Mouse (Mus musculus) forebrain, embryonic 14.5 days (tissue): ENCODE measurements around the gene Hoxd4. TPM values are rescaled to one million over a fixed set of nuclear protein-coding genes. Genes with fewer than 3 reads are reported as not detected.

ENCODE experiments used
- ATAC-seq: fragments of 200-750 bp; cut with Nextera tagmentation; 2 replicates; pipeline ENCODE4 v1.8.0; 2017; ENCODE audit warnings: mild to moderate bottlenecking, moderate library complexity
- DNase-seq: peaks from one replicate; pipeline ENCODE4 v3.0.0-alpha.2; 2015; ENCODE audit warnings: low spot score
- H3K27ac ChIP-seq: fragments of 300-500 bp; sonication (generic); 2 replicates; pipeline ENCODE4 v1.5.1; 2014; ENCODE audit warnings: low read depth, mild to moderate bottlenecking, control low read depth, low read length, moderate library complexity
- H3K27me3 ChIP-seq: fragments of 300-500 bp; sonication (generic); replicated peaks from 2 replicates; pipeline ENCODE4 v1.6.1; 2014; ENCODE audit warnings: low read length, control low read depth, mixed read lengths; ENCODE audit not compliant: control insufficient read depth, insufficient read depth
- H3K36me3 ChIP-seq: fragments of 300-500 bp; sonication (generic); 2 replicates; pipeline ENCODE4 v1.6.1; 2014; ENCODE audit warnings: low read length, control low read depth; ENCODE audit not compliant: control insufficient read depth, insufficient read depth
- H3K4me1 ChIP-seq: fragments of 300-500 bp; sonication (generic); 2 replicates; pipeline ENCODE4 v1.6.1; 2014; ENCODE audit warnings: antibody characterized with exemption, low read length, control low read depth; ENCODE audit not compliant: control insufficient read depth, insufficient read depth
- H3K4me2 ChIP-seq: fragments of 300-500 bp; sonication (generic); 2 replicates; pipeline ENCODE4 v1.6.1; 2014; ENCODE audit warnings: mild to moderate bottlenecking, control low read depth, low read length
- H3K4me3 ChIP-seq: fragments of 300-500 bp; sonication (generic); 2 replicates; pipeline ENCODE4 v1.5.1; 2014; ENCODE audit warnings: low read depth, low read length, control low read depth
- H3K9ac ChIP-seq: fragments of 300-500 bp; sonication (generic); 2 replicates; pipeline ENCODE4 v1.6.1; 2014; ENCODE audit warnings: mild to moderate bottlenecking, low read length, control low read depth, moderate library complexity
- H3K9me3 ChIP-seq: fragments of 300-500 bp; sonication (generic); replicated peaks from 2 replicates; pipeline ENCODE4 v1.6.1; 2016; ENCODE audit warnings: low read length, control low read depth, mixed read lengths; ENCODE audit not compliant: control insufficient read depth
- WGBS: fragments of 180-500 bp; shearing (Covaris S2); extraction: QIAGEN DNeasy Blood & Tissue Kit; methylation state at CpG from one replicate; pipeline ENCODE4 v1.1.7; 2014; 5-methylcytosine and 5-hydroxymethylcytosine counted together
- polyA plus RNA-seq: library from polyadenylated mRNA; unstranded; fragments of >200 nt; fragmentation: Nextera tagmentation; extraction: Ambion mirVana; gene quantifications from 2 replicates; pipeline ENCODE4 v1.2.1, GENCODE M21; 2014

The Hoxd4 gene
- polyA plus RNA-seq, 1 experiment from 2014 or later = not detected

GRCm38 (mm10) chr2:74720384-74720783 is 8.7 kb downstream of the Hoxd4 start:
- WGBS = 6% methylated on average over 2 of the region's 2 CpGs
- H3K9me3 ChIP-seq = no peaks in the 10 kb centered on the region
- H3K4me1 ChIP-seq = no peaks in the 10 kb centered on the region
- no peak overlapping the region for H3K4me2 ChIP-seq
- no peak overlapping the region for H3K4me3 ChIP-seq
- H3K36me3 ChIP-seq = no peaks in the 10 kb centered on the region
- H3K27me3 ChIP-seq = peaks cover 99% of the 10 kb centered on the region
- ATAC-seq (no peak), DNase-seq (no peak)
- H3K27ac ChIP-seq = no peak overlapping the region
- H3K9ac ChIP-seq = no peak overlapping the region

DNA sequence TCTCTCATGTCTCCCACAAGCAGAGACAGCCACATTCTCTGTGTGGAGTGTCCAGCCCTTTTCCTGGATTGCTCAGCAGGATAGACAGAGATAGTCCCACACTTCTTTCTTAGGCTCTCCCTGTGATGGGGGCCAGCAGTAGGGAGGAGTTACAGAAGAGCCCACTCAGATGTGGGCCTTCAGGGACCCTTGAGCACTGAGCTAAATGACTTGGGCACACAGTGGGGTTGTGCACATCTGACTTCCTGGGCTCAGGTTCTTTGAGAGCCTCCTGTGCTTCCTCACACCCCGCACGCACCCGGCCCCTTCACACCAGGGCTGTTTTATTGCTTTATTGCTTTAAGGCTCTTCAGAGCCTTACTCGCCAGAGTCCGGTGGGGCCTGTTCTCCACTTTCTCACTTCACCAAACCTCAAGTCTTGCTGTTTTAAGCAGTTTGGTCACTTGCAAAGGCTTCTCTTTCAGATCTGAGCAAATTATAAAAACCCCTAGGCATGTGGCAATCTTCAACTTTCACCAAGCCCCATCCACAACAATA is 9.3 kb downstream of the Hoxd4 start:
- Histone ChIP-seq H3K4me1 (no peaks in the 10 kb centered on the region), H3K4me3 (no peak overlapping the region), H3K36me3 (no peaks in the 10 kb centered on the region), H3K27me3 (peaks cover 99% of the 10 kb centered on the region), H3K27ac (no peak overlapping the region), H3K9ac (no peak overlapping the region), H3K9me3 (no peaks in the 10 kb centered on the region), H3K4me2 (no peak overlapping the region)
- WGBS = 3% methylated on average over 5 of the region's 5 CpGs
- no peak for DNase-seq
- no peak for ATAC-seq

GRCm38 (mm10) chr2:74721882-74722281 is 10.2 kb downstream of the Hoxd4 start:
- ATAC-seq (no peak), DNase-seq (no peak)
- no peak overlapping the region for H3K4me3 ChIP-seq
- H3K27ac ChIP-seq = no peak overlapping the region
- H3K9ac ChIP-seq = no peak overlapping the region
- no peaks in the 10 kb centered on the region for H3K9me3 ChIP-seq
- peaks cover 99% of the 10 kb centered on the region for H3K27me3 ChIP-seq
- no peak overlapping the region for H3K4me2 ChIP-seq
- H3K36me3 ChIP-seq = no peaks in the 10 kb centered on the region
- 3% methylated on average over 6 of the region's 6 CpGs for WGBS
- no peaks in the 10 kb centered on the region for H3K4me1 ChIP-seq

- DNase-seq = no peak
- H3K27me3 ChIP-seq = peaks cover 99% of the 10 kb centered on the region
- no peak overlapping the region for H3K4me2 ChIP-seq
- H3K9ac ChIP-seq = no peak overlapping the region
- no peaks in the 10 kb centered on the region for H3K4me1 ChIP-seq
- no peaks in the 10 kb centered on the region for H3K9me3 ChIP-seq
- no peaks in the 10 kb centered on the region for H3K36me3 ChIP-seq
- H3K4me3 ChIP-seq = no peak overlapping the region
- ATAC-seq = no peak
- no peak overlapping the region for H3K27ac ChIP-seq
- 1% methylated on average over 8 of the region's 8 CpGs for WGBS
These were observed 11.2 kb downstream of the Hoxd4 start for GRCm38 (mm10) chr2:74722949-74723348.

DNA sequence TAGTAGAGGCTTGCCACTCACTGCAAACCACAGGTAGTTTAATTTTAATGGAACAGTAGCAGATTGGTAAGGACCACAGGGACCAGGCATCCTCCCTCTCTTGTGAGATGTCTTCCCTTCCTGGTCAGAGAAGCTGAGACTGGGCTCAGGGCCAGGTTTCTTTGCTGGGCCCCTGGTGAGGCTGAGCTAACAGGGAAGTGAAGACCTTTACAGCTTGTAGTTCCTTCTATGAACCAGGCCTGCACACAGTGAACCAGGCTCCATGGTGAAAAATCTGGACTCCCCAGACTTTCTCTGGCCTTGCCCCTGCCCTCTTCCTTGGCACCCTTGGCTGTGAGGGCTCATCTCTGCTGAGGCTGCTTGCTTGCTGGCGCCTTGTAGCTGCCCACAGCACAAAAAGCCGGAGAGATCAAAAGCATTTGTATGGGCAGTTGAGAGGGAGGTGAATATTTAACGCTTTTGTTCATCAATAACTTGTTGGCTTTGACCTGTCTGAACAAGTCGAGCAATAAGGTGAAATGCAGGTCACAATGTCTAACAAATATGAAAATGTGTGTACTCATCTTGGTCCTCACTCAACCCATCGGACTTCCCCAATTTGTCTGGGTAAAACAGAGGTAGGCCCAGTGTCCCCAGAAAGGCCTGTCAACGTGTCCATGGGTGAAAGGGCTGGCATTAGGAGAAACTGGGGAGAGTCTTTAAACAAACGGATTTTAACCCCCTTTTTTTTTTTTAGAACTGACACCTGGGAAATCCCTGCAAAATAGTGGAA is 12.7 kb downstream of the Hoxd4 start:
- Histone ChIP-seq H3K9ac (no peak overlapping the region), H3K9me3 (no peaks in the 10 kb centered on the region), H3K27ac (no peak overlapping the region), H3K36me3 (no peaks in the 10 kb centered on the region), H3K27me3 (peaks cover 100% of the 10 kb centered on the region), H3K4me2 (no peak overlapping the region), H3K4me3 (no peak overlapping the region), H3K4me1 (no peaks in the 10 kb centered on the region)
- no peak for DNase-seq
- WGBS = 4% methylated on average over 7 of the region's 7 CpGs
- ATAC-seq = no peak

DNA sequence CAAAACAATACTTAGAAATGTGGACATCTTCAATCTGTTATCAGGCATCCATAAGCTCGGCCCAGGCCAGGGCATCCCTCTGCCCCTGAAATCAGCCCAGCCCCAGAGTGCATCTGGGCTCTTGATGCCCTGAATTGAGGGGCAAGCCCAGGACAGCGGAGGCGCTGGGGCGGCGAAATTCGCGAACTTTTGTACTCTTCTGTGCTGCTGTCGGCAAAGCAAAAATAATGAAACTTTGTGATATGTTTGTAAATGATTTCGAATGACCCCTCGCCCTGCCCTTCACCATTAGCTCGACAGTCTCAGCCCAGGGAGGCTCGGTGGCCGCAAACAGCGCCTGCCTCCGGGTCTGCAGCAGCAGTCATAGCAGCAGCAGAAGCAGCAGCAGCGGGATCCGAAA is 13.4 kb downstream of the Hoxd4 start:
- Histone ChIP-seq H3K27ac (no peak overlapping the region), H3K9ac (no peak overlapping the region), H3K9me3 (no peaks in the 10 kb centered on the region), H3K27me3 (peaks cover 99% of the 10 kb centered on the region), H3K4me2 (no peak overlapping the region), H3K36me3 (no peaks in the 10 kb centered on the region), H3K4me3 (no peak overlapping the region), H3K4me1 (no peaks in the 10 kb centered on the region)
- DNase-seq (no peak), ATAC-seq (no peak)
- 1% methylated on average over 17 of the region's 17 CpGs for WGBS

DNA sequence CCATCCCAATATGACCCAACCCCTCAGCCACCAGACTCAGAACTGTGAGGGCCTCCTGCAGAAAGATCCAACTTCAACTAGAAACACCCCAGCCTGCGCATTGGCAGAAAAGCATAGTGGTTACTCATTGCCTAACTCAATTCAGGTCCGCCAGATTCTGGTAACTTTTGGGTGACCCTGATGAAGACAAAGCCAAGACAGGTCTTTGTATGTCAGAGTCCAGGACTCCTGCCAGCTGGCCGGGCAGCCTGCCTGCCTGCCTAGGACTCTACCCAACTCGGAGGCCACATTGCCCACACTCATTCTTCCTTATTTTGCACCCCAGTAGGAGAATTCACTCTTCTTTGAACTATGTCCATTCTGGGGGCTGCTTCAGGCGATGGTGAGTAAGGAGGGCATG is 14.8 kb downstream of the Hoxd4 start, which contains the start of gene Gm28230:
Gene Gm28230, plus strand, starts transcription at position 178 of the 400 bp plus-strand sequence.
- Histone ChIP-seq H3K36me3 (no peaks in the 10 kb centered on the region), H3K9me3 (no peaks in the 10 kb centered on the region), H3K4me1 (no peaks in the 10 kb centered on the region), H3K9ac (no peak within 1 kb of the TSS), H3K27me3 (peaks cover 99% of the 10 kb centered on the region), H3K4me2 (0 out of 2 replicates have a peak within 1 kb of the TSS, but pooled peaks have one; percentile 20), H3K27ac (no peak within 1 kb of the TSS), H3K4me3 (no peak within 1 kb of the TSS)
- DNase-seq (no peak), ATAC-seq (no peak)
- 3% methylated on average over 5 of the region's 5 CpGs for WGBS

- Histone ChIP-seq H3K27me3 (peaks cover 99% of the 10 kb centered on the region), H3K9me3 (no peaks in the 10 kb centered on the region), H3K9ac (no peak overlapping the region), H3K36me3 (no peaks in the 10 kb centered on the region), H3K4me2 (0 out of 2 replicates have a peak overlapping the region, but pooled peaks have one; percentile 20), H3K4me1 (no peaks in the 10 kb centered on the region), H3K4me3 (no peak overlapping the region), H3K27ac (no peak overlapping the region)
- DNase-seq (no peak), ATAC-seq (no peak)
- WGBS = under 1% methylated on average over 43 of the region's 43 CpGs
These were observed 15.4 kb downstream of the Hoxd4 start for GRCm38 (mm10) chr2:74726973-74727639.
